Mouse (Mus musculus): ENCODE data around the gene Pld2.
"Not testable (repeated sequence)": the region's sequence is repeated elsewhere in the genome, so short reads cannot be mapped to it uniquely, and the experiment has no call there.

- not testable (repeated sequence) for TF ChIP-seq POLR2A (IDR thresholded peaks at IDR 0.05; ENCODE audit: borderline replicate concordance, extremely low read depth, insufficient read depth, insufficient read length, poor library complexity, severe bottlenecking); CTCF (IDR thresholded peaks at IDR 0.05; ENCODE audit: borderline replicate concordance, extremely low read depth, insufficient read depth, insufficient read length)
Measured at GRCm38 (mm10) chr11:70531065-70531464, 8.8 kb upstream of the Pld2 start.

All from brain, embryonic 14.5 days (tissue).